Mouse (Mus musculus) brain, embryonic 14.5 days (tissue): ENCODE measurements around the gene Zfp697.

ENCODE experiments used
- CTCF ChIP-seq: fragments of 200-500 bp; IDR thresholded peaks from 2 replicates; pipeline ENCODE4 v1.5.1; 2012; ENCODE audit warnings: inconsistent platforms, mild to moderate bottlenecking, moderate library complexity, borderline replicate concordance; ENCODE audit not compliant: insufficient read depth, insufficient read length; ENCODE audit errors: extremely low read depth
- POLR2A ChIP-seq: fragments of 200-500 bp; IDR thresholded peaks from 2 replicates; pipeline ENCODE4 v1.6.1; 2012; ENCODE audit warnings: mild to moderate bottlenecking, inconsistent platforms, borderline replicate concordance; ENCODE audit not compliant: poor library complexity, insufficient read depth, insufficient read length, severe bottlenecking; ENCODE audit errors: extremely low read depth

GRCm38 (mm10) chr3:98353892-98354291 lies 28.4 kb upstream of the Zfp697 start:
- TF ChIP-seq CTCF (peak; percentile 57; the same call in 1 of the 2 replicates), POLR2A (no peak)
